Mouse (Mus musculus) liver, embryonic 14 days (tissue): ENCODE measurements around the gene Pin1. TPM values are rescaled to one million over a fixed set of nuclear protein-coding genes. Genes with fewer than 3 reads are reported as not detected.

Experiments used
- polyA plus RNA-seq: library from polyadenylated mRNA; depleted of rRNA; stranded (reverse); fragments of >200 nt; gene quantifications from 2 replicates; pipeline ENCODE4 v1.2.3, GENCODE M21; 2012; rRNA removed

Gene Pin1
- 12.3 and 13.3 TPM in 2 replicates for polyA plus RNA-seq

DNA sequence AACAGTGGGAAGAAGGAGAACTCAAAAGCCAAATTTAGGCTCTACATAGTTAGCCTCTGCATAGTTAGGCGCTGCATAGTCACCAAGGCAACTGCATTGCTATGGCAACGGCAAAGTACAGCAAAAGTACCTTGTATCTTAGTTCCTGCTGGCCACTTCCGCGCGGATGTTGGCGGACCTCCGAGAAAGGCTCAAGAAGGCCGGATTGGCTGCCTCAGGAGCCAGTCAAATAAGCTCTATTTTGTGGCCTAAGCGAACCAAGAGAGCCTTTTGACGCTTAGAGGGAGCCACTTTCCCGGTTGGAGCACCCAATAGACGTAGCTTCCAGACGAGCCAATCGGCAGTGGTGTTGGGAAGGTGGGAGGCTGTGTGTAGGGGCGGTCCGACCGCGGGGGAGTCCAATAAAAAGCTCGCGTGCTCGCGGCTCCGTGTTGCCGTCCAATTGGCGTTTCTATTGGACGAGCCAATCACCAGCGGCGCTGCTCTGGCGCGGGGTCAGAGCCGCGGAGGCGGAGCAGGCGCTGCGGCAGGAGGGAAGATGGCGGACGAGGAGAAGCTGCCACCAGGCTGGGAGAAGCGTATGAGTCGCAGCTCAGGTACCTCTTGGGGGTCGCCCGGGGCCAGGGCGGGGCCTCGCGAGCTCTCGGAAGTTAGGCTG, at the start of gene Pin1:
Gene Pin1 (plus strand): TSS at position 494 of the 658 bp plus-strand sequence.

DNA sequence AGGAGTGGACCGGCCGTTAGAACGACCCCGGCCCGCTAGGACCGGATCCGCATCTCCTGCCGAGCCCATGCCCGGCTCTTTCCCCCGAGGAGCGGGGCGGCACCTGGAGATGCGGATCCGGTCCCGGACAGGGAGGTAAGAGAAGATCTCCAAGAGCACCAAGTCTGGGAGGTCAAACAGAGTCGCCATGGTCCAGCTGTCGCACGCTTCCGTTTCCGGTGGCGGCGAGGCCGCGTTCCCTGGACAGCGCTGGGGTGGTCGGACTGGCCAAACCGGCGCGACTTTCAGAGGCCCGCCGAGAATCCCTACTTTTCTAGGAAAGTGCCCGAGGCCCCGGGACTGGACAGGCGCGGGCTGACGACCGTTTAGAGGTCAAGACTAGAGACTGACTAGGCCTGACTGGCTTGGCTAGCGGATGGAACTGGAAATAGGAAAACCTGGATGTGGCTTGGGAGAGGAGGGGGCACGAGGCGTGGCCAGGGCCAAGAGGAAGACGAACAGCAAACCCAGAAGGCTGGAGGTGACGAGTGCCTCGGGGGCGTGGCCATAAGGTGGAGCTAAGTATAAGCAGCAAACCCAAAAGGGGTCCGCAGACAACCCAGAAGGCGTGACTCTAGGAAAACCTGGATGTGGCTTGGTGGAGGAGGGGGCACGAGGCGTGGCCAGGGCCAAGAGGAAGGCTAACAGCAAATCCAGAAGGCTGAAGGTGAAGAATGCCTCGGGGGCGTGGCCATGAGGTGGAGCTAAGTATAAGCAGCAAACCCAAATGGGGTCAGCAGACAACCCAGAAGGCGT, 9.6 kb upstream of the Pin1 start, which contains the start of gene Ubl5:
Gene Ubl5 (plus strand): TSS at position 778 of the 795 bp plus-strand sequence.

DNA sequence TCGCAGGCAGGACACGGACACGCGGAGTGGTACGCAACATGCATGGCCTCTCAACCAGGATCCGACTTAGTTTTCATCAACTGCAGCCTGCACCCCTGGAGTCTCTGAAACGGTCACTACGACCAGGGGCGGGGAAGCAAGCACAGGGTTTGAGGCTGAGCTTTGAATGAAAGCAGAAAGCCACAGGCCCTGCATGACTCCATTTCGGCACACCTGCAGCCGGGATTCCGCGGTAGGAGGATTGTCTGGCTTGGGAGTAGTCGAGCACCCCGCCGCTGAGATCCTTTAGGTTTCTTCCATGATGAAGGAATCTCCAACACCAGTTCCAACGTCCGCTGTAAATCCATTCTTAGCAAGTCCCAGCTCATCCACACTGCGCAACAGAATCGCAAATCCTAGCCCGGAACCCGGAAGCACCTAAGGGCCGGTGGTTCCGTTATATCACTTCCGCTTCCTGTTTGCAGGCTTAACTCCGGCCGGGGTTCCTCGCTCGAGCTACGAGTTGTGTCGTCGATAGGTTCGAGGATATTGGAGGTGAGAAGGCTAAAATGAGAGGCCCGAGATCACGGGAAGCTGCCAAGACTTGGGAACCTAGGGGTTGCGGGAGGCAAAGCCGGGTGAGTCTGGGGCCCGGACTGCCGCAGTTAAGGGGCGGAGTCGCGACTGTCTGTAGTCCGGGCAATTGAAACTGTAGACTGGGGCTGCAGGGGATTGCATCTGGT, 7.4 kb upstream of the Pin1 start, which contains the start of gene Fbxl12:
Gene Fbxl12 (minus strand): TSS at position 408 of the 722 bp plus-strand sequence.

Other genes with a start within 250 kb of the Pin1 start
- gene Zfp26, start 191.9 kb upstream of the Pin1 start, polyA plus RNA-seq: 1.7 and 2.1 TPM in 2 replicates
- gene Zfp426, start 159.3 kb upstream of the Pin1 start, polyA plus RNA-seq: 3.9 and 5.0 TPM in 2 replicates
- gene Zfp266, start 130.7 kb upstream of the Pin1 start, polyA plus RNA-seq: 4.9 and 5.8 TPM in 2 replicates
- gene Zfp846, start 70.8 kb upstream of the Pin1 start, polyA plus RNA-seq: 1.6 and 1.9 TPM in 2 replicates
- gene Ubl5, start 9.2 kb upstream of the Pin1 start, polyA plus RNA-seq: 192 and 193 TPM in 2 replicates
- 5.9 and 6.9 TPM in 2 replicates for gene Fbxl12, start 7.3 kb upstream of the Pin1 start, polyA plus RNA-seq
- gene Olfm2, start 94.3 kb downstream of the Pin1 start, polyA plus RNA-seq: 0.06 and 0.12 TPM in 2 replicates
- 0.05 and 0.10 TPM in 2 replicates for gene Col5a3, start 163.0 kb downstream of the Pin1 start, polyA plus RNA-seq
- not detected in 2 replicates for gene Rdh8, start 166.4 kb downstream of the Pin1 start, polyA plus RNA-seq
- 10.5 and 12.0 TPM in 2 replicates for gene A230050P20Rik, start 216.5 kb downstream of the Pin1 start, polyA plus RNA-seq
- 6.1 and 7.2 TPM in 2 replicates for gene Angptl6, start 227.6 kb downstream of the Pin1 start, polyA plus RNA-seq
- gene Ppan, start 236.1 kb downstream of the Pin1 start, polyA plus RNA-seq: 75.4 and 82.4 TPM in 2 replicates
- gene Eif3g, start 246.5 kb downstream of the Pin1 start, polyA plus RNA-seq: 102 and 113 TPM in 2 replicates